Mouse (Mus musculus): ENCODE results near the gene Chrng.

The Chrng gene

GRCm38 (mm10) chr1:87252040-87252609 is 47.7 kb downstream of the Chrng start:
- DNase-seq (ENCODE audit: low spot score in 2 of 2), result no peak

GRCm38 (mm10) chr1:87255173-87255572 is 50.7 kb downstream of the Chrng start:
- DNase-seq (ENCODE audit: low spot score in 2 of 2), result no peak

DNA sequence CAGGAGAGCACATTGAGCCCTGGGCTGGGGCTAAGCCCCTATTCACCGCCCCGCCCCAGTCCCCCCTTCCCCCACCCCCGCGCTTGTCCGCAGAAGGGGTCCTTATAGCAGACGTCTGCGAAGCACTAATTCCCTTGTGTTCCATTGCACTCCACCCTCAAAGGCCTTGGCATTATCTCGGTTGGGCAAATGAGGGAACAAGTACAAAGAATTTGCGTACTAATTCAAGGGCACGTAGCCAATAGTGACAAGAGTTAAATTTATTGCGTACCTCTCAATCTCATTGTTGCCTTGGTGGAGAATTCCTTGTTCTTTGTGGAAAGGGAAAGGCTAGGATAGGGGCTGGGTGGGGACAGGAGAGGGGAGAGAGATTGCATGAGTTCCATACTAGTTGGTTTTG is 53.2 kb downstream of the Chrng start:
- DNase-seq (ENCODE audit: low spot score in 2 of 2), result no peak

- no peak for DNase-seq (ENCODE audit: low spot score in 2 of 2)
Observed at GRCm38 (mm10) chr1:87258484-87258883, 54.0 kb downstream of the Chrng start.

GRCm38 (mm10) chr1:87259316-87259715 is 54.9 kb downstream of the Chrng start:
- DNase-seq (ENCODE audit: low spot score in 2 of 2), result no peak

Data from frontal cortex, postnatal 14 days (tissue).